Mouse (Mus musculus): ENCODE data around the gene Adarb2.

Gene Adarb2

DNA sequence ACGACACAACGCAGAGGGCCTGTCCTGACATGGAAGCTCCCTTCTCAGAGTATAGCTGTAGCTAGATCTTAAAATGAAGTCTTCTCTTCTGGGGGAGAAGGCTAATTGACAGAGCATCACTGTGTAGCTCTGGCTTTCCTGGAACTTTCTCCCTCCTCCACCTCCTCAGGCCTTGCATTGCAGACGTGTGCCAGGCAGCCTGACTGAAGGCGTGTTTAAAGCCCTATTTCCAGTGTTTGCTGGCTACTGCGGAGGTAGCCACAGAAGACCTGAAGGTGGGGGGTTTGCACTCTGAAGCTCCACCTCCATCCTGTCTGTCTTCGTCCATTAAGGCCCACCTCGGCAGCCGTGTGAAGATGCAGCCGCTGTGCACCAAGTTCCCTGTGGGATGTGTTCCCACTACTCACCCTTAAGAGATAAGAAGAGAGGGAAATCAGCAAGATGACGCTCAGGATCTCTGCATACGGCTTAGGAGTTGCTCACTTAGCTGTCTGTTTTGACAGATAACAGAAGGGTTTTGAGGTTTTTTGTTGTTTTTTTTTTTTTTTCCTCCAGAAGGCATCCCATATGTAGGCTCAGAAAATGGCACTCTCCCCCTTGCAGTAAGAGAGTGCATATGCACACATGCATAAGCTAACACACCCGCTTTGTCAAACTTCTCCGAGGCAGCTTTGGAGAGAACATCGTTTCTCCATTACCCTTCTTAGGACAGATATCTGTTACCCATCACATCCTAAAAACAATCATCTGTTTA is 581.8 kb downstream of the Adarb2 start:
- no peak for DNase-seq (ENCODE audit: low read depth, low spot score)

- DNase-seq (ENCODE audit: low read depth, low spot score): peak; percentile 27
These were observed 582.5 kb downstream of the Adarb2 start for GRCm38 (mm10) chr13:8785185-8785584.

DNA sequence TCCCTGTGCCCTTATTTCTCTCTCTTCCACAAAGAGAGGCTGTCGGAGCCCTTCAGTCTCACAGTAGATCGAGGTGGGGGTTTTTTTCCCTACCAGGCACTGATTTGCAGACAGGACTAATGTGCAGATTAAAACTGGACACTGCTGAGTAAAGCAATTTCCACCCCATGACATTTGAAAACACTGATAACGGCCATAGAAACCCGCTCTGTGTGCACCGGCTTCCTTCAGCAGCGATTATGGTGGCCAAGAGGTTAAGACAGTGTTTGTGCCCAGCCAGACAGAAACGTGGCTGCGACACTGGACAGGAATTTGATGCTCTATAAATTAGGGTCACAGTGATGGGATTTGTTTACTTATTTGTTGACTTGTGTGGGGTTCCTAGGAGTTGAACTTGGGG is 590.6 kb downstream of the Adarb2 start:
- no peak for DNase-seq (ENCODE audit: low read depth, low spot score)

GRCm38 (mm10) chr13:8800576-8800975 is 597.9 kb downstream of the Adarb2 start:
- DNase-seq (ENCODE audit: low read depth, low spot score): no peak

DNA sequence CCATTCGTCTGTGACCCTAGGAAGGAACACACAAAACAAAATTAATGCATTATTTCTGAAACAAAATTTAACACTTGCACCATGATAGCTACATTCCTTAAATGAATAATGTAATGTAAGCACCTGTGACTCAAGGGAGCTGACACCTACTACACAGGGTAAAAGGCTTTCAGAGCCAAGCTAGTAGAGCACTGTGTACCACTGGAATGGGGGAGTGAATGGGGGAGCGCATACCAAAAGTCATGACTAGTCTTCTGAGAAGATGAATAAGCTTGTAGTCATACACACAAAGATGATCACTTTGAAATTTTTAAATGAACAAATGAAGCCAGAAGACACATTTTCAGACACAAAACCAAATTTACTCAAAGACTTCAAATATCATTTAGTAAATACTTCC is 603.3 kb downstream of the Adarb2 start:
- no peak for DNase-seq (ENCODE audit: low read depth, low spot score)

Data from embryo, embryonic 11.5 days (tissue).